Mouse (Mus musculus) thymus, postnatal 25 days (tissue): ENCODE measurements around the gene Ccdc62.
A peak's percentile ranks its signal among the peaks of the same experiment; 100 is the strongest.

Source experiments
- DNase-seq: peaks from one replicate; pipeline ENCODE4 v3.0.0; 2022

Ccdc62 gene

GRCm38 (mm10) chr5:124004356-124005150, 74.1 kb downstream of the Ccdc62 start:
- DNase-seq, result peak; percentile 41

- DNase-seq, result no peak
Observed at GRCm38 (mm10) chr5:124005151-124005500, 74.6 kb downstream of the Ccdc62 start.

GRCm38 (mm10) chr5:124005591-124005990, 75.1 kb downstream of the Ccdc62 start:
- DNase-seq, result no peak

GRCm38 (mm10) chr5:124006082-124006873, 75.8 kb downstream of the Ccdc62 start:
- no peak for DNase-seq

GRCm38 (mm10) chr5:124006891-124007491, 76.5 kb downstream of the Ccdc62 start:
- DNase-seq, result no peak

- no peak for DNase-seq
Observed at GRCm38 (mm10) chr5:124010077-124010476, 79.6 kb downstream of the Ccdc62 start.

- no peak for DNase-seq
Observed at GRCm38 (mm10) chr5:124010910-124011655, 80.6 kb downstream of the Ccdc62 start.

GRCm38 (mm10) chr5:124011927-124012326, 81.4 kb downstream of the Ccdc62 start:
- no peak for DNase-seq

GRCm38 (mm10) chr5:124012885-124013284, 82.4 kb downstream of the Ccdc62 start:
- no peak for DNase-seq

GRCm38 (mm10) chr5:124013747-124014146, 83.3 kb downstream of the Ccdc62 start:
- DNase-seq, result no peak

- no peak for DNase-seq
Observed at GRCm38 (mm10) chr5:124014180-124014579, 83.7 kb downstream of the Ccdc62 start.

- no peak for DNase-seq
Observed at GRCm38 (mm10) chr5:124014791-124015251, 84.3 kb downstream of the Ccdc62 start.

- no peak for DNase-seq
Observed at GRCm38 (mm10) chr5:124015727-124016126, 85.2 kb downstream of the Ccdc62 start.

GRCm38 (mm10) chr5:124016291-124016821, 85.9 kb downstream of the Ccdc62 start:
- DNase-seq, result no peak

GRCm38 (mm10) chr5:124017941-124018340, 87.5 kb downstream of the Ccdc62 start:
- DNase-seq, result no peak

GRCm38 (mm10) chr5:124018651-124019050, 88.2 kb downstream of the Ccdc62 start:
- DNase-seq, result no peak
